Mouse (Mus musculus) ES-E14 (cell line): Measurements from ENCODE around the gene Kif15.
A peak's percentile ranks its signal among the peaks of the same experiment; 100 is the strongest.

Experiments
- CHD2 ChIP-seq: IDR thresholded peaks from 2 replicates; pipeline ENCODE4 v1.6.1; 2014; ENCODE audit warnings: mild to moderate bottlenecking, low read depth, low read length, inconsistent platforms
- HCFC1 ChIP-seq: IDR thresholded peaks from 2 replicates; pipeline ENCODE4 v1.6.1; 2012; ENCODE audit warnings: low read length, inconsistent platforms, borderline replicate concordance; ENCODE audit not compliant: insufficient read depth
- MAFK ChIP-seq: IDR thresholded peaks from 2 replicates; pipeline ENCODE4 v1.6.1; 2014; ENCODE audit warnings: mild to moderate bottlenecking, low read depth, low read length, inconsistent platforms; ENCODE audit not compliant: insufficient read depth
- ZC3H11A ChIP-seq: IDR thresholded peaks from 2 replicates; pipeline ENCODE4 v1.6.1; 2012; ENCODE audit warnings: low read depth, mild to moderate bottlenecking, inconsistent platforms, low read length, borderline replicate concordance

DNA sequence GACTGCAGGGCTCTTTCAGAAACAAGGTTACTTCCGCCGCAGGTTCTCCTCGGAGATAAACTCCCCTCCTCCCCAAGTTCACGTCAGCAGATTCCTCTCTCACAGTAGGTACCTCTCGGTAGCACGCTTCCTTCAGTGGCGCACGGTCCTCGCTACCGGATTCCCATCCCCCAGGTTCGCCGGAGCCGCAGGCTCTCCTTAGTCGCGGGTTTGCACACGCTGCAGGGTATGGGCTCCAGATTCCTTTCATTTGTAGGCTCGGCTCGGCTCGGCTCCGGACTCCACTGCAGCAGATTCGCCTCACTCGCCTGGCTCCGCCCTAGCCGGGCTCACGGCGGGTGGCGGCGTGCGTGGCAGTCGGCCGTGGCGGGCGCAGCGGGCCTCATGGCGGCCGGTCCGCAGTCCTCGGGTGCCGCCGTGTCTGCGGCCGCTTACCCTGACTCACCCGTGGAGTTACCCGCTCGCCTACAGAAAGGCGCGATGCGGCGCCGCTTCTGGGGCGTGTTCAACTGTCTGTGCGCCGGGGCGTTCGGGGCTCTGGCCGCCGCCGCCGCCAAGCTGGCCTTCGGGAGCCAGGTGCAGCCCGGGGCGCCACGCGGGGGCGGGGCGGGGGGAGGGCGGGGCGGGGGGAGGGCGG is 70.3 kb downstream of the Kif15 start, which contains the start of gene Tmem42:
- TF ChIP-seq MAFK: no peak; the same call in 1 of the 2 replicates
- no peak for TF ChIP-seq CHD2
- no peak; the same call in 1 of the 2 replicates for TF ChIP-seq HCFC1
- TF ChIP-seq ZC3H11A: peak; percentile 93
